Mouse (Mus musculus): ENCODE results near the gene Hcn3.
"Not testable (repeated sequence)": the region's sequence is repeated elsewhere in the genome, so short reads cannot be mapped to it uniquely, and the experiment has no call there.

Gene Hcn3

GRCm38 (mm10) chr3:89181749-89182500 lies 21.9 kb upstream of the Hcn3 start:
- in situ Hi-C loops (cut with MboI, MseI): no loop called here

- in situ Hi-C loops (cut with MboI, MseI): loop anchor here (10.0 kb wide), 1 partner anchor 674 kb away; the partner anchor contains the start of gene Lmna
These were observed 19.1 kb upstream of the Hcn3 start for GRCm38 (mm10) chr3:89179056-89179455.

GRCm38 (mm10) chr3:89178107-89178385 lies 18.1 kb upstream of the Hcn3 start:
- in situ Hi-C loops (cut with MboI, MseI): loop anchor here (10.0 kb wide), 1 partner anchor 673 kb away; the partner anchor contains the start of gene Lmna

- in situ Hi-C loops (cut with MboI, MseI): loop anchor here (10.0 kb wide), 1 partner anchor 673 kb away; the partner anchor contains the start of gene Lmna
These were observed 17.5 kb upstream of the Hcn3 start, which contains the start of gene Scamp3 for GRCm38 (mm10) chr3:89177242-89178106. Scamp3 (plus strand) TSS chr3:89177473.

GRCm38 (mm10) chr3:89176421-89176820 lies 16.4 kb upstream of the Hcn3 start:
- in situ Hi-C loops (cut with MboI, MseI): loop anchor here (10.0 kb wide), 1 partner anchor 672 kb away; the partner anchor contains the start of gene Lmna

- in situ Hi-C loops (cut with MboI, MseI): loop anchor here (10.0 kb wide), 1 partner anchor 671 kb away; the partner anchor contains the start of gene Lmna
These were observed 15.5 kb upstream of the Hcn3 start for GRCm38 (mm10) chr3:89175544-89175943.

GRCm38 (mm10) chr3:89174844-89175243 lies 14.8 kb upstream of the Hcn3 start:
- in situ Hi-C loops (cut with MboI, MseI): loop anchor here (10.0 kb wide), 1 partner anchor 670 kb away; the partner anchor contains the start of gene Lmna

- in situ Hi-C loops (cut with MboI, MseI): no loop called here
These were observed 6.9 kb upstream of the Hcn3 start for GRCm38 (mm10) chr3:89166945-89167344.

GRCm38 (mm10) chr3:89165268-89165870 lies 5.4 kb upstream of the Hcn3 start:
- in situ Hi-C loops (cut with MboI, MseI): no loop called here

GRCm38 (mm10) chr3:89164506-89165267 lies 4.7 kb upstream of the Hcn3 start, which contains the start of gene Clk2:
Clk2 (plus strand) TSS chr3:89164795.
- in situ Hi-C loops (cut with MboI, MseI): no loop called here

- in situ Hi-C loops (cut with MboI, MseI): no loop called here
These were observed 3.7 kb upstream of the Hcn3 start for GRCm38 (mm10) chr3:89163643-89164245.

GRCm38 (mm10) chr3:89163123-89163522 lies 3.1 kb upstream of the Hcn3 start:
- in situ Hi-C loops (cut with MboI, MseI): no loop called here

GRCm38 (mm10) chr3:89161786-89162185 lies 1.8 kb upstream of the Hcn3 start:
- in situ Hi-C loops (cut with MboI, MseI): no loop called here

- in situ Hi-C loops (cut with MboI, MseI): not testable (repeated sequence)
These were observed 1.2 kb upstream of the Hcn3 start for GRCm38 (mm10) chr3:89161207-89161606.

- in situ Hi-C loops (cut with MboI, MseI): no loop called here
These were observed 785 bp downstream of the Hcn3 start for GRCm38 (mm10) chr3:89159211-89159610.

GRCm38 (mm10) chr3:89158651-89159050 lies 1.3 kb downstream of the Hcn3 start:
- in situ Hi-C loops (cut with MboI, MseI): no loop called here

- in situ Hi-C loops (cut with MboI, MseI): no loop called here
These were observed 3.0 kb downstream of the Hcn3 start for GRCm38 (mm10) chr3:89156951-89157350.

GRCm38 (mm10) chr3:89152084-89152835 lies 7.7 kb downstream of the Hcn3 start:
- in situ Hi-C loops (cut with MboI, MseI): no loop called here

GRCm38 (mm10) chr3:89148567-89148966 lies 11.4 kb downstream of the Hcn3 start:
- in situ Hi-C loops (cut with MboI, MseI): no loop called here

GRCm38 (mm10) chr3:89147979-89148311 lies 12.1 kb downstream of the Hcn3 start:
- in situ Hi-C loops (cut with MboI, MseI): no loop called here
